Mouse (Mus musculus): ENCODE results near the gene Tpp1.
A peak's percentile ranks its signal among the peaks of the same experiment; 100 is the strongest.
"Not testable (repeated sequence)": the region's sequence is repeated elsewhere in the genome, so short reads cannot be mapped to it uniquely, and the experiment has no call there.

Tpp1 gene

DNA sequence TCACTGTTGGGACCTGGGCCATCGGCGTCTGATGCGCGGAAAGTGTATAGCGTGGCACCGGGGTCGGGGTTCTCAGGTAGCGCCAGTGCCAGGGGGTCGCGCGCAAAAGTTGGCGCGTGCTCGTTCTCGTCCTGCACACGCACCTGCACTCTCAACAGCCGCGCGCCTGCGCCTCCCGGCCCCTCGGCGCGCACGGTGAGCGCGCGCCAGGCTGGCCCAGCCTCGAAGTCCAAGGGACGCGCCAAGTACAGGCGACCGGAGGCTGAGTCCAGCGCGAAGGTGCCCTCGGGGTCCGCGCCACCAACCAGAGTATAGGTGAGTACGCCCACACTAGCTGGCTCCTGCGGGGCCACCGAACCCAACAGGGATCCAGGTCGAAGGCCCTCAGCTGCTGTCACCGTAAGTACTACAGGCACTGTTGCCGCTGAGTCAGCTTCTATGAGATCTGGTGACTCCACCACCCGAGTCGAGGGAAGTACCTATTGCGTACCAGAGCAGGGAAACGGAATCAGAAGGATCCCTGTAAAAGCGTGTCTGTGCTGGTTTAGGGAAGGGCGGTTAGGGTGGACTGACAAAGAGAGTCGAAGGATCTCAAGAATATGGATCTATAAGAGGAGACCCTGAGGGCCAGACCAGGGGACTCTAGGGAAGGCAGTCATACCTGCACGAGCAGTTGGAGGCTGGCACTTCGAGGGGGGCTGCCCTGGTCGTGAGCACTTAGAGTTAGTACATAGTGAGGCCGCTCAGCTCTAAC is 10.7 kb upstream of the Tpp1 start:
- DNase-seq (ENCODE audit: low spot score in 2 of 2), result no peak

DNA sequence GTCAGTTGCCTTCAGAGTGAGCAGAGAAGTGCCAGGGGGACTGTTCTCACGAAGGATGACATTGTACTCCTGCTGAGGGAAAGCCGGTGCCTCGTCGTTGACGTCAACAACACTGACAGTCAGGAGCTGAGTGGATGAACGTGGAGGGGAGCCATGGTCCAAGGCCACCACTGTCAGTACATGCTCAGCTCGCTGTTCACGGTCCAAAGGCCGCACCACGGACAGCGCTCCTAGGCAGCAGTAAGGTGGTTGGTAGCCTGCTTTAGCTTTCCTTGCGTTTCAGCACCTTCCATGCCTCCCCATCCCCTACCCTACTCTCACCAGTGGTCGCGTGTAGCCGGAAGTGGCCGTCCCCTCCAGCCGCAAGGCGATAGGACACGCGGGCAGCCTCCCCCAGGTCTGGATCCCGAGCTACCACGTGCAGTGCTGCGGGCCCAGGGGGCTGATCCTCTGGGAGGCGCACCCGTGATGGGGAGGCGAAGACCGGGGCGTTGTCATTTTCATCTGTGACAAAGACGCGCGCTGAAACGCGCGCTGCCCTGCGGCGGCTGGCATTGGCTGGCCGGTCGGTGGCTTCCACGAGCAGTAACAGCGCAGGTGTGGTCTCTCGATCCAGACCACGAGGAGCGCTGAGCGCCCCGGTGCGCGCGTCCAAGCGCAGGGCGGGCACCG is 9.9 kb upstream of the Tpp1 start:
- no peak for DNase-seq (ENCODE audit: low spot score in 2 of 2)

DNA sequence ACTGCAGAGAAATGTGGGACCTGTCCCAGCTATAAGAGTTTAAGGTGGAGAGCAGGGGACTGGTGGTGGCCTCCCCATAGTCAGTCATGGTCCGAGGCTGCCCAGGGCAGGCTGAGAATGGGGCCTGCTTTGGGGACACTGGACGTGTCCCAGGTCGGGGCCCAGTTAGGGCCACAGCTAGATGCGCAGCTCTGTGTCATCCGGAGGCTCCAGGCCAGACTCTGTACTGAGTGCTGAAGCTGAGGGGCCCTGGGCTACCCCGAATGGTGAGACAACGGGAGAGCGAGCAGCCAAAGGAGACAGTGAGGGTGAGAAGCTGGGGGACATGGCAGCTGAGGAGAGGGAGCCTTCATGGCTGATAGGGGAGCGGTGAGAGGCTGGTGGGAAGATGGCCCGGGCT is 1.2 kb upstream of the Tpp1 start:
- DNase-seq (ENCODE audit: low spot score in 2 of 2), result no peak

DNA sequence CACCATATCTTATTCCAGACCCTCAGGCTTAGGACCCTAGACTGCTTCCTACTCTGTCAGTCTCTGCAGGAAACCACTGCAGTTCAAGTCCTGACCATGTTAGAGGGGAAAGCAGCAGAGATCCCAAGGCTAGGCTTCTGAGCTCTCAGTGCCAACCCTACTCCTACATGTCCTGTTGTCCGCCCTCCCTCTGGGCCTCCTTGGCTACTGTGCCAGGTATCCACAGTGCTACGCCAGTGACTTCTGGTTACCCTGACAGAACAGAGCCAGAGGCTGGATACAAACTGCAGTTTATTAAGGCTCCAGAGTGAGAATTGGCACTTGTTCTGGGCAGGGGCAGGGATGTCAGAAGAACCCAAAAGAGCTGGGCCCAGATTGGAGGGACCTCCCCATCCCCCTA is 681 bp upstream of the Tpp1 start:
- DNase-seq (ENCODE audit: low spot score in 2 of 2), result no peak

DNA sequence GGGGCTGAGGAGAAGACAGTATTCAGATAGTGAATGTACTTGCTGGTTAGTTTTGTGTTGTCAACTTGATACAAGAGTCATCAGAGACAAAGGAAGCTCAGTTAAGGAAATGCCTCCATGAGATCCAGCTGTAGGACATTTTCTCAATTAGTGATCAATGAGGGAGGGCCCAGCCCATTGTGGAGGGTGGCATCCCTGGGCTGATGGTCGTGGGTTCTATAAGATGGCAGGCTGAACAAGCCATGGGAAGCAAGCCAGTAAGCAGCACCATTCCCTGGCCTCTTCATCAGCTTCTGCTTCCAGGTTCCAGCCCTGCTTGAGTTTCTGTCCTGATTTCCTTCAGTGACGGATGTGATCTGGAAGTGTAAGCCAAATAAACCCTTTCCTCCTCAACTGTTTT is 4.3 kb downstream of the Tpp1 start:
- DNase-seq (ENCODE audit: low spot score in 2 of 2), result no peak

DNA sequence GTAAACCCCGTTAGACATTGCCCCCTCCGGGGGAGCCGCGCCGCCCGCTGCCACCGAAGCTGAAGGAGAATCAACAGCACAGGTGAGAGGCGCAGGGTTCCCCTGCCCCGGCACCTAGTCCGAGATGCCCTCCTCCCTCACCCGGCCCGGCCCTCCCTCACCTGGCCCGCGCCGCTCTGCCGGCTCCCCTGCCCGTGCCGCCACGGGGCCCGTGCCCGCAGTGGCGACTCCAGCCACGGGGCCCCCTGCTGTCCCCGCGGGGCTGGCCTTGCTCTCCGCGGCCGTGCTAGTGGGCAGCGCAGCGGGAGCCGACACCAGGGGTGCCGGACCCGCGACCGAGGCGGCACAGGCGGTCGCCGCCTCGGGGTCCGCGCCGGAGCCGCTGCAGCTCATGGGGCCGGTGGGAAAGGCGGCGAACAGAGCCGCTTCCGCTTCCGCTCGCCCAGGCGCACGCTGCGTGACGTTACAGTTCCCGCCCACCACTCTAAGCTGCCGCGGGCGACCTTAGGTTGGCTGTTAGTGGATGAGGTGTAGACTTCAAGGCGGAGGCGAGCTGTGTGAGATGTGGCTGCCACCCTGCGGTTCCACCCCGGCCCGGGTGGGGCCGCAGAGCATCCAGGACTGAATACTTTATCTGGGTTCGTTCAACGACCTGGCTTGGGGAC is 8.0 kb downstream of the Tpp1 start, which contains the start of gene Taf10:
Taf10 (minus strand) TSS at position 436 of the 665 bp plus-strand sequence.
- peak; percentile 88 to 93 for DNase-seq (ENCODE audit: low spot score in 2 of 2)

DNA sequence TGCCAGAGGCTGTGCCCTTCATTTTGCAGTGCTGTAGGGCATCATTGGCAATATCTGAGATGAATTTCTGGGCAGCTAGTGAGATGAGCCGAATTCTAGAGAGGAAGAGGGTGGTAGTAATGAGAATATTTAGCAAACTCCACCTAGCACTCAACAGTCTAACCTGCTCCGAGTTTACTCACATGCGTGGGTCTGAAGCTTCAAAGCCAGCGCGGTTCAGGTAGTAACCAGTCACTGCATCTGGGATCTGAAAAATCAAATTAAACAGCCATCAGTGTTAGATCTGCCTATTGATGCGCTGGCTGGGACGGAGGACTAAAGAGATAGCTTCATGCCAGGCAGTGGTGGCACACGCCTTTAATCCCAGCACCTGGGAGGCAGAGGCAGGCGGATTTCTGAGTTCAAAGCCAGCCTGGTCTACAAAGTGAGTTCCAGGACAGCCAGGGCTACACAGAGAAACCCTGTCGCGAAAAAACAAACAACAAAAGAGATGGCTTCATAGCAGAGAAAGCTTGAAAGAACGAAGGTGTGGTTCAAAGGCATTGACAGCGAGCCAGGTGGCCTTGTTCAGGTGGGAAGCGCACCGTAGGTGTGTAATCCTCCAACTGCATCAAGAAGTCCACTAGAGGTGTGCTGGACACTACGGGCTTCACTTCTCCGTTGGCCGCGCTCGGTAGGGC is 8.6 kb downstream of the Tpp1 start:
- DNase-seq (ENCODE audit: low spot score in 2 of 2), result not testable (repeated sequence)

DNA sequence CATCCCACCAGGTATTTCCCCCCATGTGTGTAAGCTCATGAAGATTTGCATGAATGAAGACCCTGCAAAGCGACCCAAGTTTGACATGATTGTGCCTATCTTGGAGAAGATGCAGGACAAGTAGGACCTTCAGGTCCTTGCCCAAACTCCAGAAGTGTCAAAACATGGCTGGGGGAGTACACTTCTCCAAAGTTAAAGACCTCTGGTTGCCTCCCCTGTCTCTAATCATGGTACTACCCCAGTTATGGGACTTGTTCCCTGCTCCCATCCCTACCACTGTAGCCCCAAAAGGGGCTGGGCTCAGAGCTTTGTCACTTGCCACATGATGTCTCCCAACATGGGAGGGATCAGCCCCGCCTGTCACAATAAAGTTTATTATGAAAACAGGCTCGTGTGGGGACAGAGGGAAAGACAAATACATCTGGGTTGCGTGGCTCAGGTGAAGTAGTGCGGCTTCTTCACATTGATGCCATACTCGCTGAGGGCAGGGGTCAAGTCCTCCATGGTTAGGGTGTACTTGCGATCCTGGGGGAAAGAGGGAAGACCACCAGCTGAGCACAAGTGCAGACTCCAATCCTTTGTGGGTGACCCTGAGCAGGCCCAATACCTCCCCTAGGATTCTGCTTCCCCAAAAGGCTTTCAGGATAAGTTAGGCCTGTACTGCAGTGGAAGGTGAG is 9.4 kb downstream of the Tpp1 start:
- not testable (repeated sequence) for DNase-seq (ENCODE audit: low spot score in 2 of 2)

DNA sequence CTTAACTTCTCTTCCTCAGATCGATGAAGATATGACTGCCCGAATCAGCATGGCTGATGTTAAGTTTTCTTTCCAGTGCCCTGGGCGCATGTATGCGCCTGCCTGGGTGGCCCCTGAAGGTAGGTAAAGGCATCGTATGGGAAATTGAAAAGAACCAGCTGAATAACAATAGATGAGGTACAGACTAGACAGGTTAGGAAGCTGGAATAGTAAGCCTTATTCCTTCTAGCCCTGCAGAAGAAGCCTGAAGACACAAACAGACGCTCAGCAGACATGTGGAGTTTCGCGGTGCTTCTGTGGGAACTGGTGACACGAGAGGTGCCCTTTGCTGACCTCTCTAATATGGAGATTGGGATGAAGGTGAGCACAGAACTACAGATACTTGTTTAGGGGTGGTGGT is 10.1 kb downstream of the Tpp1 start:
- DNase-seq (ENCODE audit: low spot score in 2 of 2), result no peak

DNA sequence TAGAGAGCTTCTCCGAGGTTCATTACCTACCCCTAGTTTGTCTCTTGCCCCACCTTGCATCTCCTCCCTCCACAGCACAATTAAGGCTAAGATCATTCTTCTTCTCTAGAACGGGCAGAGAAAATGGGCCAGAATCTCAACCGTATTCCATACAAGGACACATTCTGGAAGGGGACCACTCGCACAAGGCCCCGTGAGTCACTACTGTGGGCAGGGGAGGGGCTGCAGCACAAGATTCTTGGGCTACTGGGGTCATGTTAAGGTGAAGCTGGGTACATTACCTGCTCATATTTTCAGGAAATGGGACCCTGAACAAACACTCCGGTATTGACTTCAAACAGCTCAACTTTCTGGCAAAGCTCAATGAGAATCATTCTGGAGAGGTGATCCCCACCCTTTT is 11.2 kb downstream of the Tpp1 start:
- no peak for DNase-seq (ENCODE audit: low spot score in 2 of 2)

DNA sequence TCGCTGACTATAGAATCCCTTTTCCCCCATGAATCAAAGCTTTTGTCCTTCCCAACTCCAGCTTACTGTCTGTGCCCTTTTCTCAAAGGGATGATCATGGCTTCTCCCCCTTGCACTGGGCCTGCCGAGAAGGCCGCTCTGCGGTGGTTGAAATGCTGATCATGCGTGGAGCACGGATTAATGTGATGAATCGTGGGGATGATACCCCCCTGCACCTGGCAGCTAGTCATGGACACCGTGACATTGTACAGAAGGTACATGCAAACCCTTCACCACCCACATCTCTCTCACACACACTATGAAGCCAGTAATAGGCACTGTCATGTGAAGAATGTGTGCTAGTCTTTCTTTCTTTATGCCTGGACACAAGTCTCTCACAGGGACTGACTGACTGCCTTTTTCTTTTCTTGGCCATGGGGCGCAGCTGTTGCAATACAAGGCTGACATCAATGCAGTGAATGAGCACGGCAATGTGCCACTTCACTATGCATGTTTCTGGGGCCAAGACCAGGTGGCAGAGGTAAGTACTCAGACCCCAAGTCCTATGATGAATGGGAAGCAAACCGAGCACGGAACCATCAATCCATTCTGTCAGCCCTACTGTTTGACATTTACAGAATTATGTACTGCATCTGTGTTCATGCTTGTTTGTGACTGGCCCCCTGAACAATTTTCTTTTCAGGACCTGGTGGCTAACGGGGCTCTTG is 11.8 kb downstream of the Tpp1 start:
- no peak for DNase-seq (ENCODE audit: low spot score in 2 of 2)

DNA sequence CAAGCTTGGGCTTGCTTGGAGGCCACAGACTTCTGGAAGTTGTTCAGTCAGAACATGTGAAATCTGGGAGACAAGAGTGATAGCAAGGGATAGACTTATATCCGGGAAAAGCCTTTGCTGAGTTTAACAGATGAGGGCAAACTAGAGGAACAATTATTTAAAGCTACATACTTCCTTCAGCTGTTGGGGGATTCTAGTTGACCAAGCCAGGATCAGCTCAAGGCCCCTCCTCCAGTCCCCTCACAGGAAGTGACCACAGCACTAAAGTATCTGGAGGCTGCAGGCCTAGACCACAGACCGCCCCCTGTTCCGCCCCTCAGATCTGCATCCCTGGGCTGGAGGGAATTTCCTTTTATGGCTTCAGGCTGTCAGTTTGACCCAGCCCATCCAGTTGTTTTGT is 13.1 kb downstream of the Tpp1 start:
- DNase-seq (ENCODE audit: low spot score in 2 of 2), result no peak

DNA sequence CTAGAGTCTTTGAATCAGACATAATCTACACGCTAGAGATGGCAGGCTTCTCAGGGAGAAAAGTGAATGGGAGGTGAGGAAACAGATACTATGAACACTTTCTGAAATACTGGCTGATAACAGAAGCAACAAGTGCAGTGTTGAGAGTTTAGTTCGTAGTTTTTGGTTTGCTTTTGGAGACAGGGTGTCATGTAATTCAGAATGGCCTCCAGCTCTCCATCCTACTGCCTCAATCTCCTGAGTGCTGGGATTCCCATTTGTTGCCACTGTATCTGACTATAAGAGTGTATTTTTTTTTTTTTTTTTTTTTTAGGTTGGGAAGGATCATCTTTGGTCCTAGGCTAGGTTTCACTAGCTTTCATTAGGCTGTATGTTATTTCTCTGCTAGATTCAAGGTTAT is 13.7 kb downstream of the Tpp1 start:
- no peak for DNase-seq (ENCODE audit: low spot score in 2 of 2)

DNA sequence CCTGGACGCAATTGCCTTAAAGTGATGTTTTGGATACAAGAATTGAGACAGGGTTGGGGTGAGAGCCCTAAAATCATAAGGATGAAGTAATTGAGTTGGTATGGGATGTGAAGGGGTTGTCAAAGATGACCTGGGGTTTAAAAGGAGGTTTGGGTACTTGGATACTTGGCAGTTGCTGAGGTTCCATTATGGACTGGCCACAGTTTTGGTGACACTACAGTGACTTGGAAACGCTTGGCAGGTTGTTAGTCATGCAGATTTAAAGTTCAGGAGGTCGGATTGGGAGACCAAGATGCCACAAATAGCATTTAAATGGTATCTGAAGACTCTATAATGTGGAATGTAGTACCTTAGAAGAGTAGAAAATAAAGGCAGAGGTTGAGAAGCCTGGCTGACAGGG is 14.4 kb downstream of the Tpp1 start:
- DNase-seq (ENCODE audit: low spot score in 2 of 2), result no peak

DNA sequence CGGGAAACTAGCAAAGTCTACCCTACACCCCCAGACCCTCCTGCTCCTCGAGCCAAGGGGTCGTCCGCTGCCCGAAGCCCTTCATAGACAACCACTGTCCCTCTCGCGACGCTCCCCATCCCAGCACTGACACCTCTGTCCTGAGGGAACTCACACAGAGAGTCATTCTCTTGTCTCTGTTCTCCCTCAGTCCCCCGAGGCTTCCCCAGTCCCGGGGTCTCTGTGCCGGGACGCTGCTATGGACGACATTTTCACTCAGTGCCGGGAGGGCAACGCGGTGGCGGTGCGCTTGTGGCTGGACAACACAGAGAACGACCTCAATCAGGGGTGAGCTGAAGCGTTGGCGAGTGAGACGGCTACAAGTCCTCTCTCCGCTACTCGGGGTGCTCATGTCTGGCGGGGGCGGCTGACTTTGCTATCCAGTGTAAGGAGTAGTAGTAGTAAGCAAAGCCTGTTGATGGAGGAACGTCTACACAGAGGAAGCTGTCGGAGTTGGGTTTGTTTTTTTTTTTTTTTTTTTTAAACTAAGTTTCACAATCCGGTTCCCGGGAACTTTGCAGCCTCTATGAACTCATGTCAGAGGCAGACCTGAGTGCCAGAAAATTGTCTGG is 15.0 kb downstream of the Tpp1 start, which contains the start of gene Rrp8:
Rrp8 (minus strand) TSS at position 475 of the 611 bp plus-strand sequence.
- DNase-seq (ENCODE audit: low spot score in 2 of 2), result peak; percentile 55 to 81

DNA sequence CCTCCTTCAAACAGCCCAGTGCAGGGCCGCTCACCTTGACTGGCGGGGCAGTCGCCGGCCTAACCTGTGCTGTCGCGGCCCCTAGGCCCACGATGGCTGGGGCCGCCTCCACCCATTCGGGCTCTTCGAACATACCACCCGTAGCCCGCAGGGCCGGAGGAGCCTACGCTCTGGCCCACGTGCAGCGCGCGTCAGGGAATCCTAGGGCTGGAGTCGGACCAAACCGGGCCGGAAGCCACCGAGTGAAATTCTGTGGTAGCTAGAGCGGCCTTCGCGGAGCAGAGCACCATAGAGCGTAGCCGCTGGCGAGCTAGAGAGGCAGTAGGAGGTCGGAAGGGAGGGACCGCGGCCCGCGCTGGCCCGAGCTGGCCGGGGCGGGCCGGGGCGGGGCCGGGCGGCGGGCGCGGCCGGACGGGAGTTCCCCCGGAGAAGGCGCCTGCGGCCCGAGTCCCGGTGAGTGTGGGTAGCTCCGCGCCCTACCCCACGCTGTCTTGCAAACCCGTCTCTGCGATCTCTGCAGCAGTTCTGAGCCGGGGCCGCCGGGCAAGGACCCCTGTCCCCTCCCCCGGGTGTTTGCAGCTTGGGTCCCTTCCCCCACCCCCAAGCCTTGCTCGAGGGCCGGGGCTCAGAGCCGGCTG is 15.7 kb downstream of the Tpp1 start, which contains the start of gene Ilk:
Ilk (plus strand) TSS at position 329 of the 638 bp plus-strand sequence.
- DNase-seq (ENCODE audit: low spot score in 2 of 2), result peak; percentile 89 to 94

DNA sequence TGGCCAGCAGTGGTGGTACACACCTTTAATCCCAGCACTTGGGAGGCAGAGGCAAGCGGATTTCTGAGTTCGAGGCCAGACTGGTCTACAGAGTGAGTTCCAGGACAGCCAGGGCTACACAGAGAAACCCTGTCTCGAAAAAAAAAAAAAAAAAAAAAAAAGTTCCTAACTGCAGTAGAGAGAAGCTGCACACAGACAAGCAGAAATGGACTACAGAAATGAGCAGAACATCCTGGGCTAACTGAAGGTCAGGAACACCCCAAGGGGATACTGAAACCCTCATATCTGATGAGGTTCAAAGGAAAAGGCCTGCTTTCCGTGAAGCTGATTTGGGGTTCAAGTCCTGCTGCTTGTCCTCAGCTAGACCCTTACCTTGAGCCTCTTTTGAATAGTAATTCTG is 16.6 kb downstream of the Tpp1 start:
- DNase-seq (ENCODE audit: low spot score in 2 of 2), result not testable (repeated sequence)

DNA sequence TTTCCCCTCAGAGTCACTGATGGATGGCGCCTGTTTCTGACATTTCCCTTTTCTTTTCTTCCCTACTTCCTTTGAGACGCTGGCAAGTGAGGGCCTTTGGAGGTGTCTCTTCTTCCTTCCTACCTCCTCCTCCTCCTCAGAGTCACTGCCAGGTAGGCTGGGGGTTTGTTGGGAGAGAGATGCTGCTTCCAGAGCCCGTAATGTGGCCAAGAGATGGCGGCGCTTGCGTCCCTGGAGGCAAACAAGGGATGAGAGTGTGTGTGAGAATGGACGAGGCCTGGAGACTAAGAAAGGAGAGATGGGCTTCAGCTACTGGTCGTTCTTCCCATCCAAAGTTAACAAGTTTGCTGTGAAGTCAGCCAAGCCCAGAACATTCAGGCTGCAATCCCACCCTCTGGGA is 17.2 kb downstream of the Tpp1 start:
- peak in 1 of 2 experiments; percentile 59 for DNase-seq (ENCODE audit: low spot score in 2 of 2)

DNA sequence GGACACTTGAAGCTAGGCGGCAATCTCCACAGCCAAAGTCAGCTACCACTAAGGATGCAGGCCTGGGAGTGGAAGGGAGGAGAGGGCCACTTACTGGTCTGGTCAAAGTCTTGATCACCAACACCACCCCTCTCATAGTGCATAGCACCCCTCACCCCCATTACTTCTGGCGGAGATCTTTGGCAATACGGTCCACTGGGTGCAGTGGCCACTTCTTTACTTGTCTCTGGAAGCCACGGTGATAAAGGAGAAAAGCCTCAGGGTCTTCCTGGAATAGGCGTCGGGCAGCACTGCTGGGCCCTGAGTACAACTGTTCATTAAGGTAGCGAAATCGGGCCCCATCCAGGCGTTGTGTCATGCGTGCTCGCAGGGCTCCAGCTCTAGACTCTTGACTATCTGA is 18.2 kb downstream of the Tpp1 start:
- peak in 1 of 2 experiments; percentile 58 for DNase-seq (ENCODE audit: low spot score in 2 of 2)

Data from spleen, postnatal 4 days (tissue).